Mouse (Mus musculus): Measurements from ENCODE around the gene Gpd1. TPM values are rescaled to one million over a fixed set of nuclear protein-coding genes. Genes with fewer than 3 reads are reported as not detected.

The Gpd1 gene
- polyA plus RNA-seq, 1 experiment from 2014 or later: 0.63 TPM

- 40% methylated on average over 23 of the region's 23 CpGs for WGBS (ENCODE audit: insufficient replicate concordance)
- peak overlapping the region; percentile 82 for H3K4me2 ChIP-seq
- peak overlapping the region; percentile 8; the same call in 1 of the 2 replicates for H3K4me3 ChIP-seq (ENCODE audit: low read depth, low read length)
- H3K27me3 ChIP-seq (ENCODE audit: control insufficient read depth, insufficient read depth, low read length): no peaks in the 10 kb centered on the region
- H3K36me3 ChIP-seq (ENCODE audit: control insufficient read depth, insufficient read depth, low read length): peaks cover 23% of the 10 kb centered on the region
- H3K4me1 ChIP-seq (ENCODE audit: control insufficient read depth, insufficient read depth, low read length): peaks cover 38% of the 10 kb centered on the region
- peak overlapping the region; percentile 98 for H3K27ac ChIP-seq (ENCODE audit: low read depth, low read length)
- ATAC-seq (replicated peaks; ENCODE audit: insufficient number of reproducible peaks, low FRiP score, low TSS enrichment): no peak
- peak overlapping the region; percentile 55; the same call in 1 of the 2 replicates for H3K9ac ChIP-seq (ENCODE audit: low read depth, low read length)
- H3K9me3 ChIP-seq (replicated peaks; ENCODE audit: control insufficient read depth, low read length): no peaks in the 10 kb centered on the region
Measured at GRCm38 (mm10) chr15:99704041-99704681, 13.2 kb upstream of the Gpd1 start.

GRCm38 (mm10) chr15:99704881-99705280, 12.4 kb upstream of the Gpd1 start:
- Histone ChIP-seq H3K9me3 (replicated peaks; ENCODE audit: control insufficient read depth, low read length) (no peaks in the 10 kb centered on the region), H3K27ac (ENCODE audit: low read depth, low read length) (peak overlapping the region; percentile 98), H3K36me3 (ENCODE audit: control insufficient read depth, insufficient read depth, low read length) (peaks cover 28% of the 10 kb centered on the region), H3K27me3 (ENCODE audit: control insufficient read depth, insufficient read depth, low read length) (no peaks in the 10 kb centered on the region), H3K4me3 (ENCODE audit: low read depth, low read length) (no peak overlapping the region), H3K4me2 (peak overlapping the region; percentile 82), H3K4me1 (ENCODE audit: control insufficient read depth, insufficient read depth, low read length) (peaks cover 38% of the 10 kb centered on the region), H3K9ac (ENCODE audit: low read depth, low read length) (peak overlapping the region; percentile 55; the same call in 1 of the 2 replicates)
- 44% methylated on average over 7 of the region's 7 CpGs for WGBS (ENCODE audit: insufficient replicate concordance)
- ATAC-seq (replicated peaks; ENCODE audit: insufficient number of reproducible peaks, low FRiP score, low TSS enrichment): no peak

GRCm38 (mm10) chr15:99705440-99706048, 11.8 kb upstream of the Gpd1 start, which contains the start of gene Gm17349:
Gm17349 (minus strand) TSS chr15:99705490.
- 67% methylated on average over 11 of the region's 11 CpGs for WGBS (ENCODE audit: insufficient replicate concordance)
- Histone ChIP-seq H3K27me3 (ENCODE audit: control insufficient read depth, insufficient read depth, low read length) (no peaks in the 10 kb centered on the region), H3K36me3 (ENCODE audit: control insufficient read depth, insufficient read depth, low read length) (peaks cover 32% of the 10 kb centered on the region), H3K4me2 (peak within 1 kb of the TSS; percentile 82), H3K4me3 (ENCODE audit: low read depth, low read length) (peak within 1 kb of the TSS; percentile 8; the same call in 1 of the 2 replicates), H3K27ac (ENCODE audit: low read depth, low read length) (peak within 1 kb of the TSS; percentile 98), H3K9ac (ENCODE audit: low read depth, low read length) (peak within 1 kb of the TSS; percentile 55; the same call in 1 of the 2 replicates), H3K4me1 (ENCODE audit: control insufficient read depth, insufficient read depth, low read length) (peaks cover 38% of the 10 kb centered on the region), H3K9me3 (replicated peaks; ENCODE audit: control insufficient read depth, low read length) (no peaks in the 10 kb centered on the region)
- ATAC-seq (replicated peaks; ENCODE audit: insufficient number of reproducible peaks, low FRiP score, low TSS enrichment): no peak

GRCm38 (mm10) chr15:99708176-99708575, 9.1 kb upstream of the Gpd1 start:
- Histone ChIP-seq H3K36me3 (ENCODE audit: control insufficient read depth, insufficient read depth, low read length) (peaks cover 50% of the 10 kb centered on the region), H3K27ac (ENCODE audit: low read depth, low read length) (no peak overlapping the region), H3K4me3 (ENCODE audit: low read depth, low read length) (no peak overlapping the region), H3K9ac (ENCODE audit: low read depth, low read length) (no peak overlapping the region), H3K4me2 (no peak overlapping the region), H3K9me3 (replicated peaks; ENCODE audit: control insufficient read depth, low read length) (no peaks in the 10 kb centered on the region), H3K27me3 (ENCODE audit: control insufficient read depth, insufficient read depth, low read length) (no peaks in the 10 kb centered on the region), H3K4me1 (ENCODE audit: control insufficient read depth, insufficient read depth, low read length) (peaks cover 24% of the 10 kb centered on the region)
- no peak for ATAC-seq (replicated peaks; ENCODE audit: insufficient number of reproducible peaks, low FRiP score, low TSS enrichment)
- WGBS (ENCODE audit: insufficient replicate concordance): 94% methylated on average over 13 of the region's 13 CpGs

GRCm38 (mm10) chr15:99710221-99711190, 6.8 kb upstream of the Gpd1 start:
- 85% methylated on average over 10 of the region's 10 CpGs for WGBS (ENCODE audit: insufficient replicate concordance)
- peaks cover 52% of the 10 kb centered on the region for H3K36me3 ChIP-seq (ENCODE audit: control insufficient read depth, insufficient read depth, low read length)
- no peak overlapping the region for H3K9ac ChIP-seq (ENCODE audit: low read depth, low read length)
- no peaks in the 10 kb centered on the region for H3K27me3 ChIP-seq (ENCODE audit: control insufficient read depth, insufficient read depth, low read length)
- H3K9me3 ChIP-seq (replicated peaks; ENCODE audit: control insufficient read depth, low read length): no peaks in the 10 kb centered on the region
- peaks cover 12% of the 10 kb centered on the region; the same call in 1 of the 2 replicates for H3K4me1 ChIP-seq (ENCODE audit: control insufficient read depth, insufficient read depth, low read length)
- H3K27ac ChIP-seq (ENCODE audit: low read depth, low read length): no peak overlapping the region
- ATAC-seq (replicated peaks; ENCODE audit: insufficient number of reproducible peaks, low FRiP score, low TSS enrichment): no peak
- no peak overlapping the region for H3K4me2 ChIP-seq
- H3K4me3 ChIP-seq (ENCODE audit: low read depth, low read length): no peak overlapping the region

GRCm38 (mm10) chr15:99711491-99711890, 5.8 kb upstream of the Gpd1 start:
- 72% methylated on average over 3 of the region's 3 CpGs for WGBS (ENCODE audit: insufficient replicate concordance)
- Histone ChIP-seq H3K27ac (ENCODE audit: low read depth, low read length) (no peak overlapping the region), H3K27me3 (ENCODE audit: control insufficient read depth, insufficient read depth, low read length) (no peaks in the 10 kb centered on the region), H3K36me3 (ENCODE audit: control insufficient read depth, insufficient read depth, low read length) (peaks cover 45% of the 10 kb centered on the region), H3K4me1 (ENCODE audit: control insufficient read depth, insufficient read depth, low read length) (peaks cover 11% of the 10 kb centered on the region; the same call in 1 of the 2 replicates), H3K4me3 (ENCODE audit: low read depth, low read length) (no peak overlapping the region), H3K4me2 (no peak overlapping the region), H3K9me3 (replicated peaks; ENCODE audit: control insufficient read depth, low read length) (no peaks in the 10 kb centered on the region), H3K9ac (ENCODE audit: low read depth, low read length) (no peak overlapping the region)
- no peak for ATAC-seq (replicated peaks; ENCODE audit: insufficient number of reproducible peaks, low FRiP score, low TSS enrichment)

- no peak overlapping the region for H3K9ac ChIP-seq (ENCODE audit: low read depth, low read length)
- H3K4me2 ChIP-seq: no peak overlapping the region
- WGBS (ENCODE audit: insufficient replicate concordance): 68% methylated on average over 13 of the region's 13 CpGs
- no peak overlapping the region for H3K4me3 ChIP-seq (ENCODE audit: low read depth, low read length)
- H3K4me1 ChIP-seq (ENCODE audit: control insufficient read depth, insufficient read depth, low read length): peaks cover 11% of the 10 kb centered on the region; the same call in 1 of the 2 replicates
- no peaks in the 10 kb centered on the region for H3K9me3 ChIP-seq (replicated peaks; ENCODE audit: control insufficient read depth, low read length)
- ATAC-seq (replicated peaks; ENCODE audit: insufficient number of reproducible peaks, low FRiP score, low TSS enrichment): no peak; the same call in 1 of the 2 replicates
- peaks cover 35% of the 10 kb centered on the region for H3K36me3 ChIP-seq (ENCODE audit: control insufficient read depth, insufficient read depth, low read length)
- H3K27ac ChIP-seq (ENCODE audit: low read depth, low read length): peak overlapping the region; percentile 76; the same call in 1 of the 2 replicates
- no peaks in the 10 kb centered on the region for H3K27me3 ChIP-seq (ENCODE audit: control insufficient read depth, insufficient read depth, low read length)
Measured at GRCm38 (mm10) chr15:99712666-99713559, 4.4 kb upstream of the Gpd1 start.

All from heart, embryonic 11.5 days (tissue).